Mouse (Mus musculus) lung, postnatal 0 days (tissue): Measurements from ENCODE around the gene Bcr.

Experiments used
- CTCF ChIP-seq: IDR thresholded peaks from 2 replicates; pipeline ENCODE4 v1.5.1; 2016; ENCODE audit warnings: antibody characterized with exemption, mild to moderate bottlenecking
- EP300 ChIP-seq: IDR thresholded peaks from 2 replicates; pipeline ENCODE4 v1.6.1; 2016; ENCODE audit warnings: antibody characterized with exemption, mild to moderate bottlenecking, control low read depth

DNA sequence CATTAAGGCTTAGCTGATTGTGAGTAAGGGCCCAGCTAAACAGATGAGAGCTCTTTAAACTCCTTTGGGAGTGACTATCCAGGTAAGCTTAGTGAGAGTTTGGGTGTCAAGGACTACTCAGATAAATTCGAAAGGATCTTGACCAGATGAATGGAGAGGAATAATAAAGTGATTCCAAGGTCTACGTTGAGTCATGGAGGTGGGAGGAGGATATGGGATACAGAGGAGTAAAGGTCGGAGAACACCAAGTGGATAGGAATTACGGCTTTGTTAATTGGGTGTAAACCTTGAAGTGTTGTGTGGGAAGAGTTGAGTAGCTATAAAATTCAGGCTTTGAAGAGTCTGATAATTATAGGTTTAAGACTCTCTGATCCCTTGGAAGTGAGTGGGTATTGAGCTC, 145.8 kb downstream of the Bcr start:
- TF ChIP-seq CTCF (no peak), EP300 (no peak)
